Mouse (Mus musculus) heart, adult 9 months (tissue): ENCODE results near the gene Wfs1.
"Not testable (repeated sequence)": the region's sequence is repeated elsewhere in the genome, so short reads cannot be mapped to it uniquely, and the experiment has no call there.

Experiments used
- DNase-seq, 2 experiments: peaks; one replicate each; pipeline ENCODE4 v3.0.0; 2022; ENCODE audit warnings: low spot score in 2 of 2

Wfs1 gene

DNA sequence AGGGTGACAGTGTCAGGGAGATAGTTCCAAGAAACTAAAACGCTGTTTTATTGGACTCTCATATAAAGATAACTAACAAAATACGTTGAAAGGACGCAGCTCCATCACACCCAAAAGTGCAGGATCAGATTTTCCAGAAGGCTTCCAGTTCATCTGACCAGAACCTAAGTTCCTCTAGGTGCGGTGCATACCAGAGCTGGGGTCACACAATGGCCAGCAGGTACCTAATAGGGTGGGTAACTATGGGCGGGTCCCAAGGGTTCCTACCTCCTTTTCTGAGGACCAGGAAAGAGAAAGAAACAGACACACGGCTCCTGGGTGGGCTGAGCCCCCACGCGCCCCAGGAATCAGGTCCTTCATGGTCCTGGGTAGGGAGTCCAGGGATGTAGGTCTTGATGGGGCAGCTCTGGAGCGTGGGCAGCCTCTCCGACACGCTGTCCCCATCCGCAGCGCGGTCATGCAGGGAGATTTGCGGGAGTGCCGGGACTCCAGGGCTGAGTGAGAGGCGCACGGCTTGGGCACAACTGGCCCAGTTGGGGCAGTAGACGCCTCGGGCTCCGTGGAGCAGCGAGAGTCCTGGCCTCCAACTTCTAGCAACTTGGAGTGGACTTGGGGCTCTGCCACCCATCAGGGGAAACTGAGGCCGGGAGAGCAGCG is 753 bp downstream of the Wfs1 start:
- peak; percentile 16 to 20 for DNase-seq

DNA sequence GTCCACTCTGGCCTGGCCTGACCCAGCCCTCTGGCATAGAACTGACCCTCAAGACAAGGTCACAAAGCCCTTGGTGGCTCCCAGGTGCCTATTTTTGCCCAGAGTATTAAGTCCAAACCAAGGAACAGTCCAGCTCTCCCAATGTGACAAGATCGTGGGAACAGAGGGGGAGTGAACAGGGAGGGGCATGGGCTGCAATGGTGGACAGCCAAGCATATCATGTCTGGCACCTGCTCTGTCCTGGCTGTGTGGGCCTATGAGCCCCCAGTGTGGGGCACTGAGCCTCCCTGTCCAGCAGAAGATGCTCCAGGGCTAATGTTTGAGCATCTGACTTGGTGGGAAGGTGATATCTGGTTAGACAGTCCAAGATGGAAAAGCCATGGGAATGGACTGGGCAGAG is 2.4 kb downstream of the Wfs1 start:
- DNase-seq, result no peak

DNA sequence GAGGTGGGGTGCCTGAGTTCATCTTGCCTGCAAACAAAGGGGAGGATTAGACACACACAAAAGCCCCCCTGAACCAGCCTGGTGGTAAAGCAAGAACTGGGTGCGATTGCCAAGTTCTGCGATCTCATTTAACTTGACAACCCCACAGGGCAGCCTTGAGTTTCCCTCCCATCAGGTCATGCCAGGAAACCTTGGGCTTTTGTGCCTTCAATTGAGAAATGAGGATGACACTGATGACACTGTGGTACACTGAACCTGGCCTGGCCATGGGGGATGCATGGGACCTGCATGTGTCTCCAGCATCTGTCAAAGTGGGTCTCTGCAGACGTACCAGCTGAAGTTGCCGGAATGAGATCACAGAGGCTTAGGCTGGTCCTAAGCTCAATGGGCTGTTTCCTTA is 6.7 kb downstream of the Wfs1 start:
- no peak for DNase-seq

DNA sequence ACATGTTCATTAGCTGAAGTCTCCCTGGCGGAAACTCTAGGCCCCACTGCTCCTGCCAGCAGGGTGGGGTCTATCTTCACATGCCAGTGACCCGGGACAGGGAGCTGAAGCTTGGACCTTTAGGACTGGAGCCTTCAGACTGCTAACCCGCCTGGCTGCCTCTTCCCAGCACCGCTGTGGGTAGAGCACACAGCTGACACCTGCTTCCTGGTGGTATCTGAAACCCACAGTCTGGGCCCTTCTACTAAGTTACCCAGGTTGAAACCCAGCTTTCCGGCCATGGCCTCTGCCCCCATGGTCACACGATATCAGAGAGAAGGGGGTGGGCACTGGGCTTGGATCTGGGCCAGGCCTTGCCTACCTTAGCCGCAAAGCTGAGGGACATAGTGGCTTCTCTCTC is 9.4 kb downstream of the Wfs1 start:
- no peak for DNase-seq

DNA sequence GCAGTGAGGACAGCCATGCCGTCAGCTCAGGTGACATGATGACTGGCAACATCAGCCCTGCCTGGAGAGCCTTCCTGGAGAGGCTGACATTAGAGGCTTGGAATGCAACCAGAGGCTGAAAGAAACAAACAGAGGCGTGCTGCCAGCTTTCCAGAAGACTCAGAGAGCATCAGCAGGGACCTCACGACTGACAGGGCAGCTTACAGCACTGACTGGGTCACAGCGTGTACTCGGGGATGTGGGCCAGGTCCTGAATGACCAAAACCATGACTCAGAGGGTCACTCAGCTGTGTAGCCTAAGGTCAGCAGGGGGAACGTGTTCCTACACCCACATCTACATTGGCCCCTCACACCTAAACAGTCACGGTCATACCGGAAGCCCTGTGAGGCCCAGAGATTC is 10.0 kb downstream of the Wfs1 start:
- no peak for DNase-seq

DNA sequence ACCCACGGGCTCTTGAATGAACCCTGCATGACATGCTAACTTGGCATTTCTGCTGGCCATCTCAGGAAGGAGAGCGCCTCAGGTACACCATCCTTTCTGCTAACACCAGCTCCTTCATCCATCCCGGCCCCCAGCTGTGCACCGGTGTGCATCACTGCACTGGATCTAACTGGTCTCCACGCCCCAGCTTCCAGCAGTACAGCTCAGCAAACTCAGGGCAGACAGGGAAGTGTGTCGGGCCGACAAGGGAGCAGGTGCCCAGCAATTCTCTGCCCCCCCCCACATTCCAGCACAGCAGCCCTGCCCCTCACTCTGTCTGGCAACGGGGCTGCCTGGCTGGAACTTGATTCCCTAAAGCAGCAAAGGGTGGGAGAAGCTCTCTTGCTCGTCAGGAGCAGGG is 11.2 kb downstream of the Wfs1 start:
- DNase-seq, result no peak

DNA sequence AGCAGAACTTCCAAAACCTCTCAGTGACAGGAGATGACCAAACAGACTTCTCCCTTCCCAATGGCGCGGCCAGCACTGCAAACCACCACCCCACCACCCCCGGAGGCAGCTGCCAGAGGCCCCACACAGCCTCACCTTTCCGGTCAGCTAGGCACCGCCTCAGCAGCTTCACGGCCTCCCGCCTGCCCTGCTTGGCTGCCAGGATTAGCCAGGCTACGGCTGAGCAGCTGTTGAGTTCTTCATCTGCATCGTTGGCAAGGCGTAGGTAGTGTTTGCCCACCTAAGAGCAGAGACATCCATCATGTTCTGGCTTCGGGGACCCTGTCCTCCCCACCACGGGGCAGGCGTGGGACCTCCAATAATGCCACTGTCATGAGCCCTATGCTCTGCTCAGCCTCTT is 13.7 kb downstream of the Wfs1 start:
- no peak for DNase-seq

DNA sequence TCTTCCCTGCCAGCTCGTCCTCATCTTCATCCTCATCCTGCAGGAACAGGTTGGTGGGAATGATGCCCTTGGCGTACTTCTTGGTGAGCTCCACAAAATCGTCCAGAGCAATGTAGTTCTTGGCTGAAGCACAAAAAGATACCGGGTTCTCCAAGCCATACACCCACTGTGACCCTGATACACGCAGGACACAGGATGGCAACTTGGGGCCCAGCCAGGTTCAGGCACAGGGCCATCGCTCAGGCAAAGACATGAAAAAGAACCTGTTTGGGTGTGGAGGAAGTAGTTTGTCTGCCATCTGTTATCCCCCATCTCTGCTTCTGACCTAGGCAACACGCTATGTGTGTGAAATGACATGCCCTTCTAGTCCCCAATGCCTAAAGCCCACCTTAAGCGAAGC is 17.4 kb downstream of the Wfs1 start:
- DNase-seq, result no peak

DNA sequence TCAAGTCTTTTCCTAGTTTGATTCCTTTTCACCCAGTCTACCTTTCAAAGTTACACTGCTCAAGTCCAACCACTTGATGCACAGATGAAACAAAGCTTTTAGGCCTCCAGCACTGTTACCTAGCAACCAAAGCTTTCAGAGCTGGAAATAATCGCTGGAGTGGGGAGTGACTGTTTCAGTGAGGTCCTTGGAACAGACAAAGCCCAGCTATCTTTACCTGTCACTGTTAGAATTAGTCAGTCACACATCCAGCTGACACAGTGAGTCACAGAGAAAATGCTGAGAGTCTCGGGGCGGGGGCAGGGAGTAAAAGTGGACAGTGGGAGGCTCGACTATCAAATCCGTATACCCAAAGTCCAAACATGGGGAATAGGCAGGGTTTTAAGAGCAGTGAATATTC is 28.5 kb downstream of the Wfs1 start:
- no peak for DNase-seq

DNA sequence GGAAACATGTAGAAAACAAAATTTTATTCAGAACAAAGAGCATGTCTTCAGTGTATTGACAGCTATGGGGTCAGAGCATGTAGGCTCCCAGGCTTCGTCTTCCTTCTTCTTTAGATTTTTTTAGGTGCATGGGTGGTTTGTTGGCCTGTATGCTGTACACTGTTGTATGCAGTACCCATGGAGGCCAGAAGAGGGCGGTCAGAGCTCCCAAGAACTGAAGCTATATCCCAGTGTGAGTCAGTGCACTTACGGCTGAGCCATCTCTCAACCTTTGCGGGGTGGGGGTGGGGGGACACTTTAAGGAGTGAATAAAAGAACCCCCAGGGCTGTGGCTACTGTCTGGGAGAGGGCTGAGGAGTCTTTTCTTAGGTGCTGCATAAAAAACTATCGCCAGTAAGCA is 30.2 kb downstream of the Wfs1 start:
- DNase-seq, result peak in 1 of 2 experiments; percentile 15

DNA sequence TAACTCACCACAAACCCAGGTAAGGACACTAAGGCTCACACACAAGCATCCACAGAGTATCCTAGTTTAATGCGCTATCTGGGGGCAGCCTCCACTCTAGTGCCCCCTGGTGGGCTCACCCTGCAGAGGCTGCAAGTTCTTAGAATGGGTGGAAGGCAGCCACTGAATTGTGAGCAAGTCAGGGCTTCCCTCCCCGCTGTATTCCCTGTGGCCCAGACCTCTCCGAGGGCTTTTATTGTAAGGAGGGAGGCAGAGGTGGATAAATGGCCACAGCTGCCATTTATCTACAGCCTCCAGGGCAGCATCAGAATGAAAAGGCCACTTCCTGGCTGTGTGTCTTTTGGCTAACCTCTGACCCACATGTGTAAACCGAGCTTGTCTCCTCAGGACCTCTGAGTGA is 33.6 kb downstream of the Wfs1 start:
- DNase-seq, result no peak

DNA sequence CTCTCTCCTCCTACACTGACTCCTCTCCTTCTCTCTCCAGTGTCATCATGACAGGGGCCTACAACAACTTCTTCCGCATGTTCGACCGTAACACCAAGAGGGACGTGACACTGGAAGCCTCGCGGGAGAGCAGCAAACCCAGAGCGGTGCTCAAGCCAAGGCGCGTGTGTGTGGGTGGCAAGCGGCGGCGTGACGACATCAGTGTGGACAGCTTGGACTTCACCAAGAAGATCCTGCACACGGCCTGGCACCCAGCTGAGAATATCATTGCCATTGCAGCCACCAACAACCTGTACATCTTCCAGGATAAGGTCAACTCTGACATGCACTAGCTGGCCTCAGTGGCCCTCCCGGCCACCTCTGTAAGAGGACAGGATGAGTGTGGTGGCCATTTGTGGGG is 36.7 kb downstream of the Wfs1 start:
- no peak for DNase-seq

DNA sequence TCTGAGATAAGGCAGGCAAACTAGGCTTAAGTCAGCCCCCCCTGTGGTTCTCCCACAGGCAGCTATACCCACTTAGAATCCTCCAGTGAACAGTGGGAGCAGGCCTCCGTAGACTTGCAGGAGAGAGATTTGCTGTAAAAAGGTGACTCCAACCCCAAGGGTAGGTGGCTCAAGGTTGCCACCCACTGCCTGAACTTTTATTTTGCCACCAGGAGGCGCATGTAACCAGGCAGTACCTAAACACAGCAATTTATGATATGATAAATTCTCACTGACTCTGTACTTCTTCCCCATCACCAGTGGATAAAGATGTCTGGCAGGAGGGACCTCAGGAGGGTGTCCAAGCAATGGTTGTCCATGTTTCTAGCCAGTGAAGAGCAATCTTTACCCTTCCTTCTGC is 38.1 kb downstream of the Wfs1 start:
- DNase-seq, result no peak

DNA sequence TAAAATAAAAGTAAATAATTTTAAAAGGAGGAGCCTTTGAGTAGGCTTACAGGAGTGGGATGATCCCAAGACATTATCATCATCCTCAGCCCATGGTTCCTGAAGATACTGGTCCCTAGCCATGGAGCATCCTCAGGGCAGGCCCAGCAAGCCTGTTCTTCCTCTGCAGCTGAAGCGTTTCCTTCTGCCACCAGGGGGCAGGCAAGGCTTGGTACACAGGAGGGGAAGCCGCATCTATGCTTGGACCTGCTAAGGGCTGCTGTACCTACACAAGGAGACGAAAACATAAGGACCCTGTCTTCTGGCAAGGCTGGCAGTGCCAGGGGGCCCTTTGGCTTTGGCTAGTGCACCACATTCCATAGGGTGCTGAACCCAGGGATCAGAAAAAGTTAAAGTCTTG is 40.2 kb downstream of the Wfs1 start:
- peak in 1 of 2 experiments; percentile 39 for DNase-seq

DNA sequence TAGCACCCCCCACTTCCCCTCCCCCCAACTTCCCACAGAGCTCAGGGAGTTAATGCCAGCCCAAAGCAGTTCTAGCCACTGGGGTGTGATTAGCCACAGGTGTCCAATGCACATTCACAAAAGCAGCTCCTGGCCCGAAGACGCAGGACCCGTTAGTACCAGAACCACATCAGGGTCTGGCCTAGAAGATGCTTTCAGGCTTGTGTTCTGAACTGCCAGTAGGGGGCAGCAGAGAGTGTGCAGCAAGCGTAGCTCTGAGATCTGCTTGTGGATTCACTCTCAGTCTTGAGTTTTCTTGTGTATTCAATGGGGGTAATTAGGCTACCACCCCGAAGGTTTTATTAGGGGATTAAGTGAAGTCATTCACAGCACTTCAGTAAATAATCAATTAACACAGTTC is 42.6 kb downstream of the Wfs1 start:
- peak in 1 of 2 experiments; percentile 22 for DNase-seq

DNA sequence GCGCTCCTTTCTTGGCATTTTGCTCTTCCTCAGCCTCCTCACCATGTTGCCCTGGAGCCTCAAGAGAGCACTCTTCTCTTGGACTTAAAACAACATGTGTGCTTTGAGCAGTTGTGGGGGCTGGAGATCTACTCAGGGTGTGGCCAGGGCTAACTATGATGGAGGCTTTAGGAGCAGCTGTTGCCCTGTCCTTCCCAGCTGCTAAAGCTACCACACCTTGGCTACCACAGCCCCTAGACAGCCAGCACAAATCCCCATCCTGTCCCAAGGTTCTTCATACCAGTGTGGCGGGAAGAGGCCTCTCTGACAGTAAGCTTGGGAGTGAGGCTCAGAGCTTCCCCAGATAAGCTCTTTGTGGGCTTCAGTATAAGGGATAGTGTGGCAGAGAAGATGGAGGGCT is 43.3 kb downstream of the Wfs1 start:
- no peak for DNase-seq

DNA sequence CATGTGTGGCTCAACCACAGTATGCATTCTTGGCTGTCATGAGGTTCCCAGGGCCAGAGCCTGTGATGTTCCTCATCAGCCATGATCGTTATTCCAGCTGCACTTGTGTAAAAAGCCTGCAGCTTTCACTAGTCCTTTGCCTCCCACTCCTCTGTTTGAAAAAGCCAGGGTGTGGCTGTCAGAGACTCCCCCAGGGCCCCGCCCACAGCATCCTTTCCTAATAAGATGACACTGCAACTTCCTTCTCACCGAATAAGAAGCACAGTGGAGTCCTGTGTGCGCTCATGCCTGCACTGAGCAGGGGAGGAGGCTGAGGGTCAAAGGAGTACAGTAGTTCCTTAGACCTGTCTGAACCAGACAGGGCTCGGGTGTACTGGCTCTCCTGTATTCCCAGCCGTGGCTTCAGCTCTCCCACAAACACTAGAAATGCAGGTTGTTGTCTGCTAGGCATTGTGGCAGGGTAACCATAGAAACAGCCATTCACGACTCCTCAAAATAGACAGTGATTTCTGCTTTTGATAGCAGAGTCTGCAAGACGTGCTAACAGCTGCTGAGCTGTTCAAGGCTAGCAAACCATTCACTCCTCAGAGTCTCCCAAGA is 43.8 kb downstream of the Wfs1 start:
- no peak for DNase-seq

DNA sequence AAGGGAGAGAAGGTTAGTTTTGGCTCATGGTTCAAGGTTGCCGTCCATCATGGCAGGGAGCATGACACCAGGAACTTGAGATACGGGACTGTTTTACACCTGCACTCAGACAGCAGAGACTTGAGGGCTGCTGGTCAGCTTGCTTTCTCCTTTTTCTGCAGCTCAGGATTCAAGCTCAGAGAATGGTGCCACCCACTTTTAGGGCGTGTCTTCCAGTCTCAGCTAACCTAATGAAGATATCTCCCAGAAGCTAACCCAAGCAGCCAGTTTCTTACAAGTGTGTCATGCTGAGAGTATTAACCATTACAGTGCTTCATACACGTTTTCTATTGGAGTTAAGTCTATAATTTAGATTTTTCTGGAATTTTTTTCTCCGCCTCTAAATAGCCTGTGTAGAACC is 44.5 kb downstream of the Wfs1 start:
- DNase-seq, result no peak

DNA sequence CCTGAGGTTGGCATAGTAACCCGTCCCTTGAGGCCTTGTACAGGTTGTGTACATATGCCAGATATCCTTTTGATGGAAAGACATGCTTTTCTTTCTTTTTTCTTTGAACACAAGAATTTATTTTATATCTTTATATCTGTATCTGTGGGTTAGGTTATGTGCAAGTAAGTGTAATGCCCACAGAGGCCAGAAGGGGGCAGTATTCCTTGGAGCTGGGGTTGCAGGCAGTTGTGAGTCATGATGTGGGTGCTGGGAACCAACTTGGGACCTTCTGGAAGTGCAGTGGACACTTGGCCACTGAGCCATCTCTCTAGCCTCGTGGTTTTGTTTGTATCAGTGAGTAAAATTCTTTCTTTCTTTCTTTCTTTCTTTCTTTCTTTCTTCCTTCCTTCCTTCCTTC is 46.6 kb downstream of the Wfs1 start:
- DNase-seq, result no peak

DNA sequence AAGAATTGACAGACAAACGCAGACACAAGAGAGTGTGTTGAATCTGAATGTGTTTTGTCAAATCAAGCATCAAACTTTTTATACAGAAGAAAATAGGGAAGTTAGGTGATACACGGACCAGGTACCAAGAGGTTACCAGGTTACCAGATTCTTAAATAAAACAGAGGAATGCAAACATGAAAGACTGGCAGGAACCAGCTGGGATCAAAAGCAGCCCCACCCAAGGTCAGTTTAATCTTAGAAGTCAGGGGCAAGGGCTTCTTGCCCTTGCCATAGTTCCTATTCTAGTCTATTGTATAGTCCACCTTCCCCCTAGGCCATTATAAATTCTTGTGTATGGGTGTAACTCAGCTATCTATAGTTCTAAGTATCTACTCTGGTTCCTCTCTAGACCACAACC is 50.0 kb downstream of the Wfs1 start:
- DNase-seq, result not testable (repeated sequence)

DNA sequence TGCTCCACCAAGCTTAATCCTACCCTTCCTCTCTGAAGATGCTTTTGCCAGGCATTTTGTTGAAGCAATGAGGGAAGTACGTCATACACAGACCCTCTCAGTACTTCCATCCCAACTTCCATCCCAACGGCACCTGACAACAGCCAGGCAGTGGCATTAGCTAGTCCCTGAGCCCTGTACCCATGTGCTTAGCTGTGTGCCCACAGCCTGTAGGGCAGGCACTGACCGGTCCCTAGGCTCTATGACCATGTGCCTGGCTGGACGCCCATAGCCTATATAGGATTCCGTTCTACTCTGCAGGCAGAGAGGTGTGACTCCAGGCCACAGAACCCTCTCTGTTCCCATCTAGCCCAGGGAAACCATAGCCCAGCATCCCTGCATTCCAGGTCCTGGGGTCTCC is 51.0 kb downstream of the Wfs1 start:
- no peak for DNase-seq

DNA sequence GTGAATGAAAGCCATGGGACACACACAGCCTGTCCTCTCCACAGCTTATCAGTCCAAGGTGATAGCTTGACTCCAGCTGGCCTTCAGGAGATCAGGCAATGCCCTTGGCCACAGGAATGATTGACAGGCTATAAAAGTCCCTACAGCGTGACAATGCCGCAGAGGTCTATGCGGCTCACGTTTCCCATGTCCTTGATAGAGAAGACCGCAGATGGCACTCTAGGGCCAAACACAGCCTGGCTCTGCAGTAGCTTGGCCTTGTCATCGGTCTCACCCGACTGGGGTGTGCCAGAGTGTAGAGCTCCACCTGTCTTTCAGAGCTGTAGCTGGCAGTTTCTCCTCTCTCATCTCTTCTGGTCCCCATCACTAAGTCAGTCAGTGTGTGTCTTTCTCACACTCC is 52.5 kb downstream of the Wfs1 start:
- DNase-seq, result peak; percentile 62 to 65

DNA sequence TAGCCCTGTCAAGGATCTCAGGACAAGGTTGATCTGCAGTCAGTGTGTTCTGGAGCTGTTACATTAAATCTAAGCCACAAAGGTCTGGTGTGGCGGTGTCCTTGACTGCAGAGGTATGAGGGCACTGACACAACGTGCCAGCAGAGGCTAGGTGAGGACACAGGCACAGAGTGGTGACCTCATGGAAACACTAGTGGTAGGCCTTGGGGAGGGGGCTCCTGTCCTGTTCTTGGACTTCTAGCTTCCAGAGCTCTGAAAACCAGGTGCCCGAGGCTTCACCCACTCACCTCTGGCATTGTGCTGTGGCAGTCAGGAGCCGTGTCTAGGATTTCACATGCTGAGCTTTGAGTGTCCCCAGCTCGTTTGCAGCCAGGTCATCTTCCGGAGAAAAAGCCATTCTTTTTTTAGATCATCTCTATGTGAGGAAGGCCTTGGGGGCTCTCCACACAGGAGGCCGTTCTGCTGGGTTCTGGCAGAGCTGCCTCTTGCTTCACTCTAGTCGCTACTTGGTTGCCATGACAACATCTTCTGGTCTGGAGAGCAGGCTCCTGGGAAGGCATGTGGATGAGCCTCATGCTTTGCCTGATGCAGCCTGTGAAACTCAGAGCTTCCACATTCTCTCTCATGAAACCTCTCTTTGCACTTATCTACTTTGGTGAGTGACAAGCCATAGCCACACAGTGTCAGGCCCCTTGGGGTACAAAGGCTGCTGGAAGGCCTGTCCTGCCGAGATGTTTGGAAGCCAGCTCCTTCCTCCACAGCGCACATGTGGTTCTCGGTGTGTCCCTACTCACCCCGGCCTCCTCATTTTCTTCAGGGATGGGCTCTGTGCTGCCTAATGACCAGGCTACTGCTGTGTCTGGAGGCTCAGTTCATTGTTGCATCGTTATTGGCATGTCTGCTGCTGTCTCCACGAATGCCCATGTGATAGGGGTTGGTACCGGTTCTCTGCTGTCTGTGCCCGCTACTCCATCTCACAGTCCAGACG is 53.2 kb downstream of the Wfs1 start:
- DNase-seq, result peak in 1 of 2 experiments; percentile 58
